Mouse (Mus musculus) embryo, embryonic 9.5 days (tissue): Measurements from ENCODE around the gene Elmod3.

Experiments used
- DNase-seq: peaks from one replicate; pipeline ENCODE4 v3.0.0-alpha.2; 2017; ENCODE audit errors: extremely low spot score

Elmod3 gene

DNA sequence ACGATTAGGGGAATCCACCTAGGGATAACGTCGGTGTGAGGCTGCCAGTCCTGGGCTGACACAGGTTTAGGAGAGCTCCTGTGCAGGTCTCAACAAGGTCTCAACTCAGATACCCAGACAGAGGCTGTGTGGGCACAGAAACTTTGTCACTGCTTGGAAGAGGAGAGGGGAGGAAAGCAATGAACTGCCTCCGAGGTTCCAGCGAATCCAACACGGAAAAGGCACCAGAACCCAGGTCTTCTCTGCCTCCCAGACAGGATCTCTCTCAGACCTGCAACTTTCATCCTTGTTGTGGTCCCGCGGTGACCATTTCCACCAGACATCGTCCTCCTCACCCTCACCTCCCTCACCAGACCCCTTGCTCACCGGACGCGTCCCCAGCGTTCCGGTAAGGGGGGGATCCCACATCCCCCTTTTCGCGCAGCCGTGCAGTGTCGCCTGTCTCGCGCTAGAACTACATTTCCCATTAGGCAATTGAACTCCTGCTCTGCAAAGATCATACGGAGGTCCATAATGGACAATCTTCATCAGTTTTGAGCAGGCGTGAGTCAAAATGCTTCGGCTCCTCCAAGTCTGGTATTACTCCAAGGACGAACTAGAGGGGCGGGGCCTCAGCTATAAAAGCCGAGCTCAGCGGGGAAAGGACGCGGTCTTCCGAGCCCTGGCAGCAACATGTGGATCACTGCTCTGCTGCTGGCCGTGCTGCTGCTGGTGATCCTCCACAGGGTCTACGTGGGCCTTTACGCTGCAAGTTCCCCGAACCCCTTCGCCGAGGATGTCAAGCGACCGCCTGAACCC lies at the start of gene Elmod3, which contains the start of gene Retsat:
TSS of gene Elmod3 (minus strand) at position 458 of the 798 bp plus-strand sequence.
TSS of gene Retsat (plus strand) at position 520 of the 798 bp plus-strand sequence.
- DNase-seq, result peak; percentile 92

DNA sequence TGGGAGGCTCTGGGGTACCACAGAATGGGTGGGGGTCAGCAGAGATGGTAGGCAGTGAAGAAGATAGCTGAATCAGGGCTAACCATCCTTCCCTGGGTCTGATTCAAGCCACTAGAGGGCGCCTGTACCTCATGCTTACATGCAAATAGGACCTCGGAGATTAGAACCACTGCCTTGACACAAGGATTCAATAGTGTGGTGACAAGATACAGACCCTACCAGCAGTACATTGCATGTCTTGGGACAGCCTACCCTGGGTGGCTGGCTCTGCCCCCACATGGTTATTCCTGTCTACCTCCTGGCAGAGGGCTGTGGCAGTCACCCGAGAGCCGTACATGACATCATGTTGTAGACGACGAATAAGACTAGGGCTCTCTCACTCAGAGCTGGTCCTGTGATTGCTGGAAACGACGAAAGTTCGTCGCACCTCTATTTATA lies 49.2 kb upstream of the Elmod3 start:
- DNase-seq, result peak; percentile 73

GRCm38 (mm10) chr6:72645364-72645763 lies 47.2 kb upstream of the Elmod3 start:
- no peak for DNase-seq

DNA sequence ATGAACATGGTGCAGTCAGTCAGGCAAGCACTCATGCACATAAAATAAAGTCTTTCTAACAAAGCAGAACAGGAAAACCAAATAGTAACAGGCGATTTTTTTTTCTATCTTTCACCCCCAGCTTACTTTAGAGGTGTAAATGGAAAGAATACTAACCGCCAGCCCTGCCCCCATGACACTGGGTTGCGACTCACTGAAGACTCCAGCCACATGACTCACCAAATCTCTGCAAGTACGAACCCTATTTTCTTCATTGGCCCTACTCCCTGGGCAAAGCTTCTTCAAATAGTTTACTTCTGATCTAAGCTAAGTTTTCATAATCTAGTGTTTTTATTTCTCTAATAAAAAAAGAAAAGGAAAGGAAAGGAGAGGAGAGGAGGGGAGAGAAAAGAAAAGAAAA lies 46.4 kb upstream of the Elmod3 start:
- DNase-seq, result no peak

GRCm38 (mm10) chr6:72641218-72641954 lies 43.2 kb upstream of the Elmod3 start:
- no peak for DNase-seq

- no peak for DNase-seq
Measured at GRCm38 (mm10) chr6:72636940-72637339, 38.7 kb upstream of the Elmod3 start.

DNA sequence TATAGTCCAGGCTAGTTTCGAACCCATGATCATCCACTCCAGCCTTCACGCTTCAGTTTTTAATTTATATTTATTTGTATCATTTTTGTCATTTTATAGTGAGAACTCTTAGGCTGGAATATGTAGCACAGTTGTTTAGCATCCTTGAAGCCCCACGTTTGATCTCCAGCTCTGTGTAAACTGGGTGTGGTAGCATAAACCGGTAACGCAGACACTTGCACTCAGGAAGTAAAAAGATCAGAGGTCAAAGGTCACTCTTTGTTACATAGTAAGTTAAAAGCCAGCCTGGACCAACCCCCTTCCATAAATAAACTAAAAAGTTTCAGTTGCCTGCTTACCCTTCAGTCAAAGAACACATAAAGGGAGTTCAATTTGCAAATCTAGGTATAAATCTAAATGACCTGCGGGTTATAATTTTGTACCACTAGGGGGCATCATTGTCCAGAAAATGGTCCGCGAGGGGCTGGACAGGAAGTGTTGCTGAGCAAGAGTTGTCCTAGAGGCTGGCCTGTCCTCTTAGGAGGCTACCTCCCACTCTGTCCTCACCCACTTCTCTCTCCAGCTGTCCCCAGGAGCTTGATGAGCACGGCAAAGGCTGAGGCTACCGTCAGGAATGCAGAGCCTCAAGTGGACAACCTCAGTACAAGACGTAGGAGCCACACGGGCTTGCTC lies 37.7 kb upstream of the Elmod3 start:
- DNase-seq, result peak; percentile 81

DNA sequence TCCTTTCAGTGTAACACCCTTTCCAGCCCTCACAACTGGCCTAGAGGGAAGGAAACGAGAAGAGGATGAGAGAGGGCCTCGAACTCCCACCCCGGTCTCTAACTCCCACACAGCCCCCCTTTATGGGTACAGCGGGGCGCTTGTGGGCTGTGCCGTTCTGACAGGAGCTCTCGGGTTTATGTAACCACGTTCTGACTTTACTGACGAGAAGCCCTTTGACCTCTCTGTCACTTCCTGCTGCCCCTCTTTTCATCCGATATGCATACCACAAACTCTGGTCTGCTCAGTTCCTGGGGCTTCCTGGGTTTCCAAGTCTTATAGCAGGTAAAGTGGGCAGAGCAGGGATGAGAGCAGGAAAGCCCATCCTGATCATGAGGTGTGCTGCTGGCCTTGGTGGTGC lies 36.1 kb upstream of the Elmod3 start:
- no peak for DNase-seq

- no peak for DNase-seq
Measured at GRCm38 (mm10) chr6:72631700-72632099, 33.5 kb upstream of the Elmod3 start.

DNA sequence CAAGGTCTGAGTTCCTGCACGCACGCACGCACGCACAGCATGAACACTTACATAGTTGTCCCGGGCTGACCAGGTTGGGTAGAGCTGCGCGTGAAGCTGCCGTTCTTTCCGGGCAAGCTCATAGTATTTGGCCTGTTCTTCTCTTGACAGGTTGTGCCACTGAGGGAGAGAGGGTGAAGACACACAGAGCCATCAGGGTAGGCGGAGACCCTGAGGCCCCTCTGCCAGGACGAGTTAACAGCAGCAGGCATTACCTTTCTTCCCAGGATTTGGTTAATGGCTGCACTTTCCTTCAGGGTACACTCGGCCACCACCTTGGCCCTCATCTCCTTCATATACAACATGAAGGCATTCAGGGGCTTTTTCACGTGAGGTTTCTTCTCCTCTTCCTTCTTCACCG lies 32.7 kb upstream of the Elmod3 start:
- no peak for DNase-seq

GRCm38 (mm10) chr6:72630370-72630769 lies 32.2 kb upstream of the Elmod3 start:
- DNase-seq, result no peak

DNA sequence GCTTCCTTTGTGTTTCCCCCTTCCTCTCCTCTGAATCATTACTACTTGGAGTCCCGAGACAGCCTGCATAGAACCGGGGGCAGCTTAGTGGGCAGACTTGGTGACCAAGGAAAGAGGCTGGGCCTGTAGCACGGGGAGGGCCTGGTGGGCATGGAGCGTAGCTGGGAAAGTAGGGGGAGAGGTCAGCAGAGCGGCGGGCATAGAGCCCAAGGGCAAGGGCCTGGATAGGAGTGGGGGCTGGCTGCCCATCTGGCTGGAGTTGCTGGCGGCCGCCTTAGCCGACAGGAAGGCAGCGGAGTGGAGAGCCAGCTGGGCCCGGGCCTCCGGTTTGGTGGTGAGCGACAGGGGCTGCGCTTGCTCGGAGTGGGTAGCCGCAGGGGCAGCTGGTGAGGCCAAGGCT lies 29.1 kb upstream of the Elmod3 start:
- no peak for DNase-seq

DNA sequence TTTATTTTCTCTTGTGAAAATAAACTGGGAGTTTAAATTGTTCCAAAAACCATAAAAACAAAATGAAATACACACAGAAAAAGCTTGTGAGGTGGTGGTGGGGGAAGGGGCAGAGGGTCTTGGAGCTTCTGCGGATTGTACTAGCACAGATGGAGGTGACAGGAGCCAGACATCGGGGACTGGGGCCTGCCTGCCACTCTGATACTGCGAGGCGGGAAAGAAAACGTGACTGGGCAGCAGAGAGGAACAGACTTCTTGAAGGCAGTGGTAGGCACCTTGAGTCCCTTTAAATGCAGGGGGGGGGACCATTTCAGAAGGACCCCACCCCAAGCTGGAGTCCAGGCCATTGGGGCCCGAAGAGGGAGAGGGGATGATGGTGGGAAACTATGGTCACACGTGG lies 28.2 kb upstream of the Elmod3 start:
- DNase-seq, result no peak

- no peak for DNase-seq
Measured at GRCm38 (mm10) chr6:72623661-72624402, 25.6 kb upstream of the Elmod3 start.

GRCm38 (mm10) chr6:72622917-72623316 lies 24.7 kb upstream of the Elmod3 start:
- no peak for DNase-seq

GRCm38 (mm10) chr6:72620920-72621319 lies 22.7 kb upstream of the Elmod3 start:
- no peak for DNase-seq

- no peak for DNase-seq
Measured at GRCm38 (mm10) chr6:72619734-72620532, 21.7 kb upstream of the Elmod3 start.

DNA sequence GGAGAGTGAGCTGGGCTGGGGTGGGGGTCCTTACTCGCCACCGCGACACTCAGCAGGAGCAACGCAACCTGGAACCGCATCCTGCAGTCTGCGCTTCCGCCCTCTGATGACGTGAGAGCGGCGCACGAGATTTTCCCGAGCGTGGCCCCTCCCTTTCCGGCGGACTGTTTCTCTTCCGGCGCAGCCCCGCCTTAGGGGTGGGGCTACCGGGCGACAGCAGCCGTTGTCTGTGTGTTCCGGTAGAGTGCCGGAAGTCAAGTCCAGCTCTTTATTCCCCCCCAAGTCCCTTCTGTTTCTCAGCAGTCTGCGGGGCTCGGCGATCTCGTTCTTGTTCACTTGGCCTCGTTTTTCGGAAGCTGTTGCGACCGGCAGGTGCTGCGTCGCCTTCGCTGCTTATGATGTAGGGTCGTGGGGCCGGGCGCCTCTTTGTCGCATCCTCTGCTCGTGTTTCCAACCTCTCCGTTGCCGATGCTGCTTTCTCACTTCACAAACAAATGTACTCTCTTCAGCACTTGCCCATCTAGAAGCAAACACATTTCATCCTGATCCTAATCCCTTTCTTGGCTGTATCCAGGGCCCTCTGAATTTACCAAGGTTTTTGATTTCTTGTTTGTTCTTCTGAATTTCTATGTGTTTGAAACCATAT lies 18.6 kb upstream of the Elmod3 start, which contains the start of gene Tgoln1:
TSS of gene Tgoln1 (minus strand) at position 358 of the 646 bp plus-strand sequence.
- DNase-seq, result peak; percentile 91

DNA sequence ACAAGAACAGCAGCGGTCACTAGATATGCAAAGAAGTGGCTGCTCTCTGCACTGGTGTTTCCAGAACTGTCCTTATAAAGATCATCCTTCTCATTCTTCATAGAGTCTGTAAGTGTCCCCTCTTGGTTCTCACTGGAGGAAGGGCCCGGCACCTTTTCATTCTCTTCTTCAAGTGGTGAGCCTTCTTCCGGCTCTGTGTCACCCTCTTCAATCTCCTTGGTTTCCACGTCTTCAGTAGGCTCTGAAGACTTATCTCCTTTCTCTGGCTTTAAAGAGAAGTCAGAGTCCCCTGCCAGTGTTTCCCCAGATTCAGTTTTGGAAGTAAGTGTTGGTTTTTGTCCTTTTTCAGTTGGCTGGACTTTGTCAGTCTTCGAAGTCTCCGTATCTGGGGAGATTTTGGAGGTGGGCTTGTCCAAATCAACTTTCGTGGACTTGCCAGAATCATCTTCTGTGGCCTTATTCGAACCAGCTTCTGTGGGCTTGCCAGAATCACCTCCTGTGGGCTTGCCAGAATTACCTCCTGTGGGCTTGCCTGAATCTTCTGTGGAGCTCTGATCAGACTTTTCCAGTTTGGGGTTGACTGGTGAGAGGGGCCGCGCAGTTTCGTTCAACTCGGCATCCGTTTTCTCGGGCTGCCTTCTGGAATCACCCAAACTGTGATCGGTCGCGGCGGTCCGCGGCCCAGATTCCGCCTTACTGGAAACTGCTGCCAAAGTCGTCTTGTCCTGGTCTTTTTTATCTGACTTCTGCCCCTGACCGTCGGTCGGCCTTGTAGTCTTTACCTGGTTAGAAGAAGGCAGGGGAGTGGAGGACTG lies 17.6 kb upstream of the Elmod3 start:
- no peak for DNase-seq
